Mouse (Mus musculus) heart, adult 9 months (tissue): ENCODE measurements at regions not wholly inside any gene's neighbourhood (a gene's known extent, or its start where the extent isn't known, plus 50 kb on each side); places are given as distances from the start of the nearest gene placed in this dataset.

Experiments used
- DNase-seq, 2 experiments: peaks; one replicate each; pipeline ENCODE4 v3.0.0; 2022; ENCODE audit warnings: low spot score in 2 of 2

DNA sequence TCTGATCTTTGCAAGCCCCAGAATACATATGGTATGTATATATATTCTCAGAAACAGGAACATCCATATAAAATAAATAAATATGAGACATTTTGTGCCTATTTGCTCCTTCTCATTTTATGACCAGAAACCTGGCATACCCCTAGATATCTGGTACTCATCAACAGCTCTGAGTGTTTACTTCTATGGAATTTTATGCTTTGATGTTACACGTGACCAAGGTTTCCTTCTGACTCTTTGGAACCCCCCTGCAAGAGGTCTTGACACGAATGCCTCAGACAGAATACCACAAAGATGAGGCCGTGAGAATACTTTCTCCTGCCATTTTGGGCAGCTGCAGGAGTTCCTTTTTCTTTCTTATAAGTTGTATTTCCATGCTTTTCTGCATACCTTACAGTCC lies 85.3 kb upstream of the P2ry1 start:
- no peak for DNase-seq

DNA sequence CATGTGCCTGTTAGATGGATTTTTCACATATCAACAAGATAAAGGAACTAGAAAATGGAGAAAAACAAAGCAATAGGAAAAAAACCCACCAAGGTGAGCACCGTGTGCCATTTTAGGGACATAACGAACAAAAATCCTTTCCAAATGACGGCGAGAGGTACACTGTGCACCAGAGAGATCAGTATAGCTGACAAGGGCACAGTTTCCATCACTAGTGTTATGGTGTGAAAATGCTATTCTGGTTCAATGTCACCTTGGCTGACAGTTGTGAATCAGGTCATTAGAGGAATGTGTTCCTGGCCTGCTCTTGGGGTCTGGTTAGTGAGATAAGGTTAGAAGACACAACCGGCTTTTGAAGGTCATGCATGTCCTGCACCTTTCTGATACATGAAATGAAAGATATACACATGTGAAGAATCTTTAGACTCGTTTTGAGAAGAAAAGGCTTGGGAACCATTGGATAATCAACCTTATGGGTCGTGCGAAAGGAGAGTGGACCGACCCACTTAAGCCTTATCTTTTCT lies 76.5 kb upstream of the P2ry1 start:
- DNase-seq, result peak in 1 of 2 experiments; percentile 3

DNA sequence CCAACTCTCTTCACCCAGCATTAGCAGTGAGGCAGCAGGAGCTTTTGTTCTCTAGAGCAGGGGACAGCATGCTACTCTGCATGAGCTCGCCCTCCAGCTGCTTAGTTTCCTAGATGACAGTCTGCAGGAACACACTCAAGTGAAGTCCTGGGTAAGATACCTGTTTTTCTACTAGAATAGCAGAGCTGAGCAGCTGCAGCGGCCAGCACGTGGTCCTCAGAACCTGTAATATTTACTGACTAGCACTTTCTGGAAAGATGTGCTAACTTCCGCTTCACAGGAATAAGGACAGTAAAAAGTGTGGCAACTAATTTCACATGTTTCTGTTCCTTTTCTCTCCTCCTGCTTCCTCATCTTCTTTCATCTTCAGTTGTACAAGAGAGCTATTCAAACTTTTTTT lies 73.7 kb upstream of the P2ry1 start:
- peak in 1 of 2 experiments; percentile 1 for DNase-seq

DNA sequence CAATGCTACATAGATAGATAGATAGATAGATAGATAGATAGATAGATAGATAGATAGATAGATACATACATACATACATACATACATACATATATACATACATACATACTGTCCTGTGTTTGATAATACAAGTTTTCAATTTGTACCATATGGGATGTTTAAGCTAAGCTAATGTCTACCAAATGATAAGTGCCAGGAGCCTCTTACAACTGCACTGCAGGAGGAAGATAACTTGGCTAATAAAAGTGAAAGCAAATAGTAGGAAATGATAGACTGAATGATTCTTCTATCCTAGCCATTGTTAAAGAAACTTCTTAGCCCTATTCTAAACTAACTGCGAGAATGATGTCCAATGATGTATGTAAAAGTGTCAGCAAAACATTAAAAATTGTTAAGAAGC lies 68.1 kb upstream of the P2ry1 start:
- no peak for DNase-seq

DNA sequence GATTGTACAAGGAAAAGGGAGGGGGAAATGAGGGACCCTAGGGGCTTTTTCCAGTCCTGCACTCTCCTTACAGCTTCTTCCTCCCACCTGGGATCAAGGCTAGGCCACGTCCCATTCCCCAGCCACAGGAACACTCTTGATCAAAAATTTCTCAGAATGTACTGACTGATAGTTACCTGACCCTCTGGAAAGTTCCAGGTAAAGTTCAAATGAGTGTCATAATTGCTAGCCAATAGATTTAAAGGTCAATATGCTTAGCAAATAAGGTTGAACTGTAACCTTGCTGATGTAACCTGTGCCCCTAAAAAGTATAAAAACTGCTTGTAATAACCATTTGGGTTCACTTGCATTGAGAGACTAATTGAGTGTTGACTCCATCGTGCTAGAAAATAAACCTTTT lies 61.1 kb upstream of the P2ry1 start:
- DNase-seq, result no peak

DNA sequence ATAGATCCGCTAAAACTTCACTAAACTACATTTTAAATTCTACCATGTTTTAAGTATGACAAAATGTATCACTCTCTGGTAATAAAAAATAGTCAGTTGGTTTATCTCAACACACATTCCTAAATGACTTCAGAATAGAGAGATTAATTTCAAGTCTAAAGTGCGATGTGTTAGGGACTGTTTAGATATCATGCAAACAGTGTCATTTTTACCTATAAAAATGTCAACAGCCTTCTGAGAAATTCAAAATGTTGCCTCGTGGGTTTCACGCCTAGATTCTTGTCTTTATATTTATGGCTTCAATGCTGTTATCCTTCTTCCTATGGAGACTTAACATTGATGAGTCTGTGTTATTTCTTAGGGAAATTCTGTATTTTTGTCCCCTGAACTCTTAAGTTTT lies 53.7 kb upstream of the P2ry1 start:
- DNase-seq, result no peak
